Mouse (Mus musculus): Measurements from ENCODE around the gene Poln.

DNA sequence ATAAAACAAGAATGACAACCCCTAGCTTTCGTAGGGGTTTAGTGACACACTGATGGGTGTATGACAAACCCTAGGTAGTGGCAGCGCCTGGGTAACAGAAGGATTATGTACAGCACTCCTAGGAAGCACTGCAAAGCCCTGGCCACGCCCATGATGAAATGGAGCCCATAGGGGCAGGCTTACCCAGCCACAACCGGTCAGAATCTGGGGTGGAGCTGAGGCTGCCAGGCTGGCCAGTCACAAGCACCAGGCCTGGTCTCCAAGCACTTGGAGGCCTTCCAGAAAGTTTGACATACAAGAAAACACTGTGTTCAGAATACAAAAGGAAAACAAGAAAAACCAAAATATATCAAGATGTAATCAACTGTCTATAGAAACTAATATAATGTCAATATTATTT lies 21.8 kb upstream of the Poln start:
- TF ChIP-seq CTCF (IDR thresholded peaks at IDR 0.05; ENCODE audit: extremely low read depth, insufficient read depth, insufficient read length, insufficient replicate concordance) (no peak), POLR2A (IDR thresholded peaks at IDR 0.05; ENCODE audit: low read depth, low read length) (no peak)
